Comparison of ENCODE assay signal across 16 mouse cellular contexts in the genomic region with DNA sequence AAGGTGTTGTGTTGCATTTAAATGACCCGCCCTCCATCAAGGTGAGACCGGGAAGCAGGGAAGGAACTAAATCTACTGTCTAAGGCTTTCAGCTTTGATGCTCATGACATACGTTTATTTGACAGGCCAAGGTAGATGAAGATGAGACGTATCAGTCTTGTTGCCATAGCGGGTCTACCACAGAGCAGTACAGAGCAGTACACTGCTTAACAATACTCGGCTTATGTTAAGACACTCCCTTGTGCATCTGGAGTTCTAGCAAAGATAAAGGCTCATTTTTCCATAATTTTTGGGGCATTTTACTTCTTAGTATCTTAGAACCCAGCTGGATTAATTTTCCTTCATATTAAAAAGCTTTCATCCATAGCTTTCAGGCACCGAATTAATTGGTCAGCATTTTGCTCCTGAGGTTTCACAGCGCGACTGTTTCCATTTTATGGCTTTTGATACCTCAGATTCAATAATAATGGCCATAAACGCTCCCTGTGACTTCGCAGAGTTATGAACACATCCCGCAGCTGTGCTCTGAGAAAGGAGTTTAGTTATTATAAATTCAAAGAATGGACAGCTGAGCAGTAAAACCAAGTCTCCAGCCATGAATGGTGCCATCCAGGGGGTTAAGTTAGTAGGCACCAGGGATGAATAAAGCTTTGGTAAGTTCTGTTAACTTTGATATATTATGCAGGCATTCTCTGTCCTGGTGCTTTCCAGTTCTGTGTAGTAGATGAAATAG.
"Had no signal": no experiment of that assay in that cellular context is flagged by ENCODE, and none has a peak within 500 bp of the region (broad histone marks: within the 10 kb centered on the region; RNA-seq: fewer than 3 reads in every experiment).

No protein-coding gene starts in this region.

- H3K9ac ChIP-seq: liver, embryonic 14.5 days; lung, embryonic 14.5 days; midbrain, embryonic 12.5 days had no signal

- H3K27me3 ChIP-seq: midbrain, embryonic 12.5 days had no signal

- H3K4me2 ChIP-seq: lung, embryonic 14.5 days; midbrain, embryonic 12.5 days had no signal

- H3K9me3 ChIP-seq: midbrain, embryonic 10.5 days; midbrain, embryonic 12.5 days had no signal

- H3K27ac ChIP-seq: liver, embryonic 14.5 days; midbrain, embryonic 10.5 days; midbrain, embryonic 12.5 days had no signal

- H3K4me3 ChIP-seq: midbrain, embryonic 10.5 days; midbrain, embryonic 12.5 days; myocyte had no signal

- DNase-seq: lung, adult 18-20 months; lung, embryonic 14.5 days; lung, postnatal 10 days; lung, postnatal 4 days; midbrain, embryonic 14.5 days; right cerebral cortex, postnatal 14 days; right cerebral cortex, postnatal 4 days; spleen, adult 18-20 months; thymus, adult 18-20 months; thymus, postnatal 14 days; thymus, postnatal 36 days had no signal

- H3K36me3 ChIP-seq: midbrain, embryonic 10.5 days; midbrain, embryonic 12.5 days had no signal

- ATAC-seq: midbrain, embryonic 16.5 days had no signal
